Mouse (Mus musculus) heart, postnatal 0 days (tissue): ENCODE results near the gene Sept1.

Experiments
- CTCF ChIP-seq: IDR thresholded peaks from 2 replicates; pipeline ENCODE4 v1.5.1; 2016; ENCODE audit warnings: antibody characterized with exemption, control low read depth, low read depth
- EP300 ChIP-seq: IDR thresholded peaks from 2 replicates; pipeline ENCODE4 v1.6.1; 2016; ENCODE audit warnings: antibody characterized with exemption, low read depth

DNA sequence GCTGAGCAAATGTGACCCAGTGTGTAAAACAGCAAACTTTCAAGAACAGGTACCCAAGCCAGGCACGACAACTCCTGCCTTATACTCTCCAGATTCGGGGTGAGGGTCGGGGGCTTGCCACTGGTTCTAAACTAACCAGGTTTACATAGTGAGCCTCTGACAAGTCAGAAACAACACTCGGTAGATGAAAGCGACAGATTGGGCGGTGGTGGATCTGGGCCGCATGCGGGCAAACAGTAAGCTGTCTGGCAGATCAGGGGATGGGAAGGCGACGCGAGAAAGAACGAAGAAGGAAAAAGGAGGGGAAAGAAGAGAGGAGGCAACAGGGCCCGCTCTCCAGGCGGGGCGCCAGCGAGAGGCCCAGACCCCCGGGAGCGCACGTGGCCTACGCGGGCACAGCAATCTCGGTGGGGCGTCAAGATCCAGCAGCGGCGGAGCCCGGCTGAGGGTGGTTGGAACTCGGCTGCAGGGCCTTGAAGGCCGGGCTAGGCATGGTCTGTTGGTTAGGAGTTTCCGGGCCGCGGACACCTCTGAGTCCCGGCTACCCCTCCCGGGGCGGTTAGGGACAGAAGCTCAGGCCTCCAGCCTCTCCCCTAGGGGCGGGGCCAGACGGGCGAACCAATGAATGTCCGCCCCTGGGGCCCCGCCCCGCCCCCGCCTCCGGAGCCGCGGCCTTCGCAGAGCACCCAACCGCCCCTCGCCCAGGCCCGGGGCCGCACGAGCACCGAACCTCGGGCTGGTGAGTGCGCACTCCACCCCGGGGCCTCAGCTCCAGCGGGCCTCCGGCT is 11.1 kb upstream of the Sept1 start, which contains the start of gene Zfp771:
- TF ChIP-seq CTCF (no peak), EP300 (no peak; the same call in 1 of the 2 replicates)
